Mouse (Mus musculus) heart, embryonic 16.5 days (tissue): Measurements from ENCODE around the gene Fbxo22. TPM values are rescaled to one million over a fixed set of nuclear protein-coding genes. Genes with fewer than 3 reads are reported as not detected.

Source experiments
- ATAC-seq: fragments of 200-750 bp; cut with Nextera tagmentation; replicated peaks from 2 replicates; pipeline ENCODE4 v1.8.0; 2017; ENCODE audit warnings: moderate number of reproducible peaks; ENCODE audit not compliant: insufficient read depth, low FRiP score; ENCODE audit errors: extremely low read depth
- H3K27ac ChIP-seq: fragments of 300-500 bp; sonication (generic); 2 replicates; pipeline ENCODE4 v1.5.1; 2014; ENCODE audit warnings: mild to moderate bottlenecking, low read length, control low read depth, moderate library complexity
- H3K27me3 ChIP-seq: fragments of 300-500 bp; sonication (generic); 2 replicates; pipeline ENCODE4 v1.6.1; 2014; ENCODE audit warnings: low read length, mixed read lengths; ENCODE audit not compliant: control insufficient read depth, insufficient read depth
- H3K36me3 ChIP-seq: fragments of 300-500 bp; sonication (generic); 2 replicates; pipeline ENCODE4 v1.6.1; 2014; ENCODE audit not compliant: control insufficient read depth, insufficient read depth
- H3K4me1 ChIP-seq: fragments of 300-500 bp; sonication (generic); 2 replicates; pipeline ENCODE4 v1.6.1; 2014; ENCODE audit warnings: low read length, mixed read lengths; ENCODE audit not compliant: control insufficient read depth, insufficient read depth
- H3K4me2 ChIP-seq: fragments of 300-500 bp; sonication (generic); 2 replicates; pipeline ENCODE4 v1.6.1; 2014; ENCODE audit warnings: low read depth, mild to moderate bottlenecking, control low read depth, low read length
- H3K4me3 ChIP-seq: fragments of 300-500 bp; sonication (generic); 2 replicates; pipeline ENCODE4 v1.5.1; 2014; ENCODE audit warnings: mild to moderate bottlenecking, control low read depth, low read length
- H3K9ac ChIP-seq: fragments of 300-500 bp; sonication (generic); 2 replicates; pipeline ENCODE4 v1.6.1; 2014; ENCODE audit warnings: low read length, control low read depth
- H3K9me3 ChIP-seq: fragments of 300-500 bp; sonication (generic); replicated peaks from 2 replicates; pipeline ENCODE4 v1.6.1; 2016; ENCODE audit warnings: low read length; ENCODE audit not compliant: control insufficient read depth
- WGBS: fragments of 180-500 bp; shearing (Covaris S2); extraction: QIAGEN DNeasy Blood & Tissue Kit; methylation state at CpG from one replicate; pipeline ENCODE4 v1.1.7; 2014; 5-methylcytosine and 5-hydroxymethylcytosine counted together
- polyA plus RNA-seq: library from polyadenylated mRNA; unstranded; fragments of >200 nt; fragmentation: Nextera tagmentation; extraction: Ambion mirVana; gene quantifications from 2 replicates; pipeline ENCODE4 v1.2.1, GENCODE M21; 2015

The Fbxo22 gene
- polyA plus RNA-seq, 1 experiment from 2014 or later = 56.7 TPM

DNA sequence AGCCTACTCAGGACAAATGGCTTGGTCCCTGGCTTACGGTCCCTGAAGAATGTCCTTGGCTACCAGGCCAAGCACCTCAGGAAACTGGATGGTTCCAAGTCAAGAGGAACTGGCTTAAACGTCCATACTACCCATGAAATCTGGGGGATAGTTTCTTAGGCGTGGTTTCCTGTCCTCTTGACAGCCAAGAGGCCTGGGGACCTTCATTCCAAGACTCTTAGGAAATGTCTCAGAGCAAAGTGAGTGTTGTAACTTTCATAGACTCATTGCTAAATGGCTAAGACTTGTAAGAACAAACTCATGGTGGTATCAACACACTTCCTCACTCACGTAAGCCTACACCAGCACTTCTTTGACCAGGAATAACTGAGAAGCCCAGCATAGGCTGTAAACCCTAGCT lies 46.9 kb downstream of the Fbxo22 start:
- H3K4me1 ChIP-seq = no peaks in the 10 kb centered on the region
- H3K36me3 ChIP-seq = no peaks in the 10 kb centered on the region
- H3K4me3 ChIP-seq = no peak overlapping the region
- H3K27ac ChIP-seq = no peak overlapping the region
- ATAC-seq = no peak
- H3K9ac ChIP-seq = no peak overlapping the region
- H3K9me3 ChIP-seq = no peaks in the 10 kb centered on the region
- WGBS = 57% methylated on average over 4 of the region's 4 CpGs
- no peaks in the 10 kb centered on the region for H3K27me3 ChIP-seq
- no peak overlapping the region for H3K4me2 ChIP-seq

GRCm38 (mm10) chr9:55257105-55257504 lies 48.4 kb downstream of the Fbxo22 start:
- no peak overlapping the region for H3K4me3 ChIP-seq
- H3K9me3 ChIP-seq = no peaks in the 10 kb centered on the region
- 79% methylated on average over 2 of the region's 2 CpGs for WGBS
- H3K4me2 ChIP-seq = no peak overlapping the region
- no peaks in the 10 kb centered on the region for H3K4me1 ChIP-seq
- H3K36me3 ChIP-seq = no peaks in the 10 kb centered on the region
- H3K9ac ChIP-seq = no peak overlapping the region
- no peaks in the 10 kb centered on the region for H3K27me3 ChIP-seq
- no peak for ATAC-seq
- no peak overlapping the region for H3K27ac ChIP-seq

GRCm38 (mm10) chr9:55259741-55260140 lies 51.0 kb downstream of the Fbxo22 start:
- ATAC-seq = no peak
- no peaks in the 10 kb centered on the region for H3K27me3 ChIP-seq
- no peaks in the 10 kb centered on the region for H3K36me3 ChIP-seq
- H3K27ac ChIP-seq = no peak overlapping the region
- H3K4me2 ChIP-seq = no peak overlapping the region
- H3K9ac ChIP-seq = no peak overlapping the region
- H3K4me1 ChIP-seq = no peaks in the 10 kb centered on the region
- no peak overlapping the region for H3K4me3 ChIP-seq
- 69% methylated on average over 6 of the region's 6 CpGs for WGBS
- H3K9me3 ChIP-seq = no peaks in the 10 kb centered on the region

- Histone ChIP-seq H3K9ac (no peak overlapping the region), H3K9me3 (no peaks in the 10 kb centered on the region), H3K36me3 (no peaks in the 10 kb centered on the region), H3K4me2 (no peak overlapping the region), H3K27ac (no peak overlapping the region), H3K4me3 (no peak overlapping the region), H3K27me3 (no peaks in the 10 kb centered on the region), H3K4me1 (no peaks in the 10 kb centered on the region)
- no peak for ATAC-seq
- WGBS = 51% methylated on average over 8 of the region's 8 CpGs
These were observed 55.9 kb downstream of the Fbxo22 start for GRCm38 (mm10) chr9:55264356-55265302.

GRCm38 (mm10) chr9:55271960-55272560 lies 63.3 kb downstream of the Fbxo22 start:
- Histone ChIP-seq H3K36me3 (no peaks in the 10 kb centered on the region), H3K9me3 (no peaks in the 10 kb centered on the region), H3K4me1 (no peaks in the 10 kb centered on the region), H3K4me3 (no peak overlapping the region), H3K9ac (no peak overlapping the region), H3K27me3 (no peaks in the 10 kb centered on the region), H3K4me2 (no peak overlapping the region), H3K27ac (no peak overlapping the region)
- 50% methylated on average over 5 of the region's 5 CpGs for WGBS
- ATAC-seq = no peak

GRCm38 (mm10) chr9:55273906-55274305 lies 65.2 kb downstream of the Fbxo22 start:
- Histone ChIP-seq H3K36me3 (no peaks in the 10 kb centered on the region), H3K4me3 (no peak overlapping the region), H3K9me3 (no peaks in the 10 kb centered on the region), H3K27me3 (no peaks in the 10 kb centered on the region), H3K27ac (no peak overlapping the region), H3K4me1 (no peaks in the 10 kb centered on the region), H3K4me2 (no peak overlapping the region), H3K9ac (no peak overlapping the region)
- 64% methylated on average over 4 of the region's 4 CpGs for WGBS
- ATAC-seq = no peak

Other genes with a start within 250 kb of the Fbxo22 start
- 0.09 TPM in 1 of 2 replicates, not detected in the other for gene Chrna5, start 228.0 kb upstream of the Fbxo22 start, polyA plus RNA-seq
- gene Chrna3, start 182.4 kb upstream of the Fbxo22 start, polyA plus RNA-seq = 0.20 and 0.26 TPM in 2 replicates
- 0.11 and 0.29 TPM in 2 replicates for gene Chrnb4, start 160.1 kb upstream of the Fbxo22 start, polyA plus RNA-seq
- 21.2 and 28.8 TPM in 2 replicates for gene Ube2q2, start 60.1 kb upstream of the Fbxo22 start, polyA plus RNA-seq
- 1.1 and 1.2 TPM in 2 replicates for gene Nrg4, start 117.9 kb downstream of the Fbxo22 start, polyA plus RNA-seq
- 0.14 and 0.18 TPM in 2 replicates for gene Tmem266, start 118.0 kb downstream of the Fbxo22 start, polyA plus RNA-seq